Mouse (Mus musculus) kidney, postnatal 36 days (tissue): Measurements from ENCODE around the gene Pih1d2.
A peak's percentile ranks its signal among the peaks of the same experiment; 100 is the strongest.
"Not testable (repeated sequence)": the region's sequence is repeated elsewhere in the genome, so short reads cannot be mapped to it uniquely, and the experiment has no call there.

Experiments used
- DNase-seq, 2 experiments: peaks; one replicate each; pipeline ENCODE4 v3.0.0; 2021 to 2022; ENCODE audit warnings: mixed read lengths in 2 of 2

The Pih1d2 gene

GRCm38 (mm10) chr9:50630903-50631302, 13.8 kb downstream of the Pih1d2 start:
- not testable (repeated sequence) for DNase-seq

GRCm38 (mm10) chr9:50632016-50632688, 15.0 kb downstream of the Pih1d2 start:
- DNase-seq, result no peak

- peak in 1 of 2 experiments; percentile 33 for DNase-seq
These were observed 15.9 kb downstream of the Pih1d2 start for GRCm38 (mm10) chr9:50633059-50633458.

GRCm38 (mm10) chr9:50634270-50634669, 17.1 kb downstream of the Pih1d2 start:
- DNase-seq, result no peak

GRCm38 (mm10) chr9:50646826-50647370, 29.8 kb downstream of the Pih1d2 start:
- DNase-seq, result no peak

GRCm38 (mm10) chr9:50650503-50650902, 33.4 kb downstream of the Pih1d2 start:
- no peak for DNase-seq

- DNase-seq, result no peak
These were observed 41.3 kb downstream of the Pih1d2 start for GRCm38 (mm10) chr9:50658391-50658790.

- DNase-seq, result peak; percentile 8 to 38
These were observed 41.8 kb downstream of the Pih1d2 start for GRCm38 (mm10) chr9:50658941-50659388.

GRCm38 (mm10) chr9:50659392-50660217, 42.5 kb downstream of the Pih1d2 start, which contains the start of gene Dlat:
Gene Dlat (minus strand): TSS chr9:50659780.
- peak; percentile 87 to 92 for DNase-seq

GRCm38 (mm10) chr9:50660431-50660830, 43.3 kb downstream of the Pih1d2 start:
- DNase-seq, result peak; percentile 77

- no peak for DNase-seq
These were observed 47.7 kb downstream of the Pih1d2 start for GRCm38 (mm10) chr9:50664826-50665225.

- DNase-seq, result no peak
These were observed 49.3 kb downstream of the Pih1d2 start for GRCm38 (mm10) chr9:50666442-50666841.

GRCm38 (mm10) chr9:50667579-50668498, 50.7 kb downstream of the Pih1d2 start:
- DNase-seq, result no peak

GRCm38 (mm10) chr9:50670690-50671089, 53.6 kb downstream of the Pih1d2 start:
- peak; percentile 75 to 87 for DNase-seq
